Mouse (Mus musculus) stomach, embryonic 15.5 days (tissue): ENCODE data around the gene Daam2. TPM values are rescaled to one million over a fixed set of nuclear protein-coding genes. Genes with fewer than 3 reads are reported as not detected.

ENCODE experiments used
- polyA plus RNA-seq: library from polyadenylated mRNA; unstranded; fragments of >200 nt; fragmentation: Nextera tagmentation; extraction: Ambion mirVana; gene quantifications from 2 replicates; pipeline ENCODE4 v1.2.1, GENCODE M21; 2015

Gene Daam2
- polyA plus RNA-seq, 1 experiment from 2014 or later: 7.2 TPM

Other genes starting within 250 kb of the Daam2 start
- gene Mocs1, start 136.0 kb downstream of the Daam2 start, polyA plus RNA-seq: 8.2 TPM in 2 replicates
- 1.5 and 1.9 TPM in 2 replicates for gene Kif6, start 50.8 kb upstream of the Daam2 start, polyA plus RNA-seq